Mouse (Mus musculus): ENCODE results near the gene Eapp. TPM values are rescaled to one million over a fixed set of nuclear protein-coding genes. Genes with fewer than 3 reads are reported as not detected.

Eapp gene
- polyA plus RNA-seq, 1 experiment from 2014 or later, result 76.1 TPM

DNA sequence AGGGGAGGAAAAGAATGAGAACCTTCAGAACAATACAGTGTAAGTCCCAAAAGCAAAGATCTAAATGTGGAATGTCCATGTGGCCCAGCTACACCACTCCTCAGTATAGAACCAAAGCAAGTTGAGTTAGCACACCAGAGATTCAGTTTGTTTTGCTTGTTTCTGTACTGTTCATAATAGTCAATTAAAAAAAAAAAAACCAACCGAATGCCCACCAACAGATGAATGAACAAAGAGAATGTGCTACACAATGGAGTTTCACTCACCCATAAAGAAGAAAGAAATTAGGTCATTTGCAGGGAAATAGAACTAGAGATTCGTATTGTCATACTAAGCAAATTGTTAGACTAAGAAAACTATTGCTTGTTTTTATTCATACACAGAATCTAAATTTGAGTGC is 63.6 kb downstream of the Eapp start:
- no peaks in the 10 kb centered on the region for H3K9me3 ChIP-seq (ENCODE audit: control insufficient read depth, low read length)
- no peaks in the 10 kb centered on the region for H3K27me3 ChIP-seq (ENCODE audit: control insufficient read depth, insufficient read depth, low read length)
- no peak overlapping the region for H3K9ac ChIP-seq (ENCODE audit: low read length)
- H3K36me3 ChIP-seq (ENCODE audit: control insufficient read depth, insufficient read depth, low read length), result no peaks in the 10 kb centered on the region
- H3K4me1 ChIP-seq (replicated peaks; ENCODE audit: control insufficient read depth, insufficient read depth, low read length), result no peaks in the 10 kb centered on the region
- no peak for DNase-seq (ENCODE audit: low spot score)
- WGBS, result 70% methylated on average over 2 of the region's 2 CpGs
- H3K27ac ChIP-seq (ENCODE audit: low read depth, low read length), result no peak overlapping the region
- ATAC-seq (replicated peaks; ENCODE audit: low FRiP score), result no peak
- H3K4me3 ChIP-seq (ENCODE audit: low read depth, low read length), result no peak overlapping the region
- H3K4me2 ChIP-seq (ENCODE audit: low read depth, low read length, severe bottlenecking), result no peak overlapping the region

DNA sequence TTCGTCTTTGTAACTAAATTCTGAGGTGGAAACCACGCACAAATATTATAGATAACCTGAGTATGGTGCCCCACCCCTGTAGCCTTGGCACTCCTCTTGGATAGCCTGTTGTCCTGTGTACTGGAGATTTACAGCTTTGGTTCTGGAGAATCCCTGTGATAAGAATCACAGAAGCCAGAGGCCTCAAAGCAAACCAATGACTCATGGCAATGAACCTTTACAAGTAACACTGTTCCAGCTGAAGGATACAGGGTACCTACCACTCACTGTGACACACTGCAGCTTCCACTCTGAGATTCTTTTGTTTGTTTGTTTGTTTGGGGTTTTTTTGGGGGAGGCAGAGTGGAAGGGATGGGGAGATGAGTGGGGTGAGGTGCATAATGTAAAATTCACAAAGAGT is 73.8 kb downstream of the Eapp start:
- Histone ChIP-seq H3K27me3 (ENCODE audit: control insufficient read depth, insufficient read depth, low read length) (no peaks in the 10 kb centered on the region), H3K36me3 (ENCODE audit: control insufficient read depth, insufficient read depth, low read length) (no peaks in the 10 kb centered on the region), H3K4me1 (replicated peaks; ENCODE audit: control insufficient read depth, insufficient read depth, low read length) (no peaks in the 10 kb centered on the region), H3K9ac (ENCODE audit: low read length) (no peak overlapping the region), H3K27ac (ENCODE audit: low read depth, low read length) (no peak overlapping the region), H3K9me3 (ENCODE audit: control insufficient read depth, low read length) (no peaks in the 10 kb centered on the region), H3K4me3 (ENCODE audit: low read depth, low read length) (no peak overlapping the region), H3K4me2 (ENCODE audit: low read depth, low read length, severe bottlenecking) (no peak overlapping the region)
- 88% methylated on average over 2 of the region's 2 CpGs for WGBS
- ATAC-seq (replicated peaks; ENCODE audit: low FRiP score) (no peak), DNase-seq (ENCODE audit: low spot score) (no peak)

MicroRNAs encoded within 50 kb of the gene (microRNA counts, 519-probe panel; counts per million panel counts)
- 31.2 counts per million for microRNA mmu-miR-1892

Small RNA genes within 50 kb of the gene (microRNA-seq; reads per million reads assigned to microRNA genes)
- gene Mir1892 (ENCODE audit: insufficient number of aligned reads), result not detected

Other genes starting within 250 kb of the Eapp start
- 170 and 179 TPM in 2 replicates for gene Sptssa, start 39.3 kb downstream of the Eapp start, polyA plus RNA-seq (2014; fragmentation: Nextera tagmentation; extraction: Ambion mirVana)
- gene Snx6, start 99.8 kb upstream of the Eapp start, polyA plus RNA-seq (2014; fragmentation: Nextera tagmentation; extraction: Ambion mirVana), result 206 and 226 TPM in 2 replicates
- gene Cfl2, start 167.0 kb upstream of the Eapp start, polyA plus RNA-seq (2014; fragmentation: Nextera tagmentation; extraction: Ambion mirVana), result 270 and 280 TPM in 2 replicates